Mouse (Mus musculus) layer of hippocampus, adult 2 months (tissue): ENCODE data around the gene Vps8. TPM values are rescaled to one million over a fixed set of nuclear protein-coding genes. Genes with fewer than 3 reads are reported as not detected.

Experiments used
- DNase-seq, 2 experiments: peaks; one replicate each; pipeline ENCODE4 v3.0.0; 2022; ENCODE audit warnings: low spot score in 2 of 2
- H3K27ac ChIP-seq: fragments of 200-600 bp; 2 replicates; pipeline ENCODE4 v1.8.1; 2022
- H3K4me3 ChIP-seq: fragments of 200-600 bp; 2 replicates; pipeline ENCODE4 v1.8.1; 2022; ENCODE audit warnings: mild to moderate bottlenecking
- CTCF ChIP-seq: fragments of 200-600 bp; conservative IDR thresholded peaks from 2 replicates; pipeline ENCODE4 v1.8.1; 2022; ENCODE audit warnings: antibody characterized with exemption, mild to moderate bottlenecking, moderate library complexity
- total RNA-seq, 2 experiments: library from RNA; stranded (reverse); gene quantifications; 2 replicates each; pipeline ENCODE4 v1.2.3; 2021

Gene Vps8
- total RNA-seq, 2 experiments from 2014 or later, result 55.1 to 55.9 TPM

- no peak for TF ChIP-seq CTCF
- no peak for DNase-seq
- no peak overlapping the region for H3K4me3 ChIP-seq
- no peak overlapping the region for H3K27ac ChIP-seq
Measured at GRCm38 (mm10) chr16:21607651-21608040, 184.7 kb downstream of the Vps8 start.

- H3K4me3 ChIP-seq, result no peak overlapping the region
- DNase-seq, result no peak
- peak overlapping the region; percentile 43; the same call in 1 of the 2 replicates for H3K27ac ChIP-seq
- TF ChIP-seq CTCF, result no peak
Measured at GRCm38 (mm10) chr16:21608176-21608865, 185.4 kb downstream of the Vps8 start.

GRCm38 (mm10) chr16:21610473-21610872 lies 187.6 kb downstream of the Vps8 start:
- no peak for TF ChIP-seq CTCF
- DNase-seq, result no peak
- Histone ChIP-seq H3K4me3 (no peak overlapping the region), H3K27ac (no peak overlapping the region)

GRCm38 (mm10) chr16:21615802-21616201 lies 192.9 kb downstream of the Vps8 start:
- peak in 1 of 2 experiments; percentile 55 for DNase-seq
- Histone ChIP-seq H3K4me3 (no peak overlapping the region), H3K27ac (no peak overlapping the region)
- peak; percentile 89 for TF ChIP-seq CTCF

GRCm38 (mm10) chr16:21620630-21621029 lies 197.7 kb downstream of the Vps8 start:
- H3K4me3 ChIP-seq, result no peak overlapping the region
- H3K27ac ChIP-seq, result no peak overlapping the region
- no peak for TF ChIP-seq CTCF
- no peak for DNase-seq

- TF ChIP-seq CTCF, result no peak
- Histone ChIP-seq H3K27ac (peak overlapping the region; percentile 32; the same call in 1 of the 2 replicates), H3K4me3 (no peak overlapping the region)
- DNase-seq, result no peak
Measured at GRCm38 (mm10) chr16:21625784-21626634, 203.1 kb downstream of the Vps8 start.

- no peak for TF ChIP-seq CTCF
- Histone ChIP-seq H3K27ac (no peak overlapping the region; the same call in 1 of the 2 replicates), H3K4me3 (no peak overlapping the region)
- peak in 1 of 2 experiments; percentile 12 for DNase-seq
Measured at GRCm38 (mm10) chr16:21627248-21627647, 204.3 kb downstream of the Vps8 start.

GRCm38 (mm10) chr16:21628061-21628591 lies 205.2 kb downstream of the Vps8 start:
- TF ChIP-seq CTCF, result no peak
- DNase-seq, result peak in 1 of 2 experiments; percentile 18
- Histone ChIP-seq H3K27ac (peak overlapping the region; percentile 28; the same call in 1 of the 2 replicates), H3K4me3 (no peak overlapping the region)

GRCm38 (mm10) chr16:21630614-21631013 lies 207.7 kb downstream of the Vps8 start:
- H3K27ac ChIP-seq, result no peak overlapping the region
- no peak for DNase-seq

GRCm38 (mm10) chr16:21631815-21632222 lies 208.9 kb downstream of the Vps8 start:
- no peak for TF ChIP-seq CTCF
- Histone ChIP-seq H3K27ac (no peak overlapping the region), H3K4me3 (no peak overlapping the region)
- DNase-seq, result no peak

More at GRCm38 (mm10) chr16:21630614-21631013, 207.7 kb downstream of the Vps8 start:
- H3K4me3 ChIP-seq, result no peak overlapping the region
- TF ChIP-seq CTCF, result no peak

- no peak for DNase-seq
- Histone ChIP-seq H3K27ac (no peak overlapping the region), H3K4me3 (no peak overlapping the region)
- TF ChIP-seq CTCF, result no peak
Measured at GRCm38 (mm10) chr16:21634460-21634859, 211.5 kb downstream of the Vps8 start.

GRCm38 (mm10) chr16:21636156-21636853 lies 213.4 kb downstream of the Vps8 start:
- no peak for TF ChIP-seq CTCF
- H3K27ac ChIP-seq, result 0 out of 2 replicates have a peak overlapping the region, but pooled peaks have one; percentile 43
- no peak overlapping the region for H3K4me3 ChIP-seq
- DNase-seq, result no peak
